Mouse (Mus musculus): ENCODE measurements around the gene Echs1. TPM values are rescaled to one million over a fixed set of nuclear protein-coding genes. Genes with fewer than 3 reads are reported as not detected.

The Echs1 gene
- polyA plus RNA-seq, 1 experiment from 2014 or later = 133 TPM

- Histone ChIP-seq H3K9me3 (ENCODE audit: low read length) (no peaks in the 10 kb centered on the region), H3K4me3 (ENCODE audit: low read depth, low read length) (no peak overlapping the region), H3K36me3 (ENCODE audit: insufficient read depth, low read length) (no peaks in the 10 kb centered on the region), H3K27ac (ENCODE audit: low read length) (no peak overlapping the region), H3K4me1 (ENCODE audit: insufficient read depth, low read depth, low read length) (no peaks in the 10 kb centered on the region), H3K27me3 (replicated peaks; ENCODE audit: insufficient read depth, low read length) (0 out of 2 replicates have a peak, but pooled peaks cover 21% of the 10 kb centered on the region), H3K9ac (replicated peaks; ENCODE audit: low read depth) (no peak overlapping the region), H3K4me2 (replicated peaks; ENCODE audit: low read depth, low read length) (no peak overlapping the region)
- TF ChIP-seq EP300 (IDR thresholded peaks at IDR 0.05) (no peak), CTCF (IDR thresholded peaks at IDR 0.05) (no peak)
- DNase-seq (ENCODE audit: low spot score) (no peak), ATAC-seq (no peak)
- 62% methylated on average over 6 of the region's 6 CpGs for WGBS
Observed at GRCm38 (mm10) chr7:140077698-140078097, 38.6 kb downstream of the Echs1 start.

GRCm38 (mm10) chr7:140070042-140070711 lies 46.1 kb downstream of the Echs1 start:
- peak; percentile 38 for DNase-seq (ENCODE audit: low spot score)
- Histone ChIP-seq H3K9ac (replicated peaks; ENCODE audit: low read depth) (0 out of 2 replicates have a peak overlapping the region, but pooled peaks have one; percentile 19), H3K36me3 (ENCODE audit: insufficient read depth, low read length) (no peaks in the 10 kb centered on the region), H3K4me3 (ENCODE audit: low read depth, low read length) (peak overlapping the region; percentile 19), H3K27ac (ENCODE audit: low read length) (no peak overlapping the region), H3K4me1 (ENCODE audit: insufficient read depth, low read depth, low read length) (no peaks in the 10 kb centered on the region), H3K27me3 (replicated peaks; ENCODE audit: insufficient read depth, low read length) (no peaks in the 10 kb centered on the region; the same call in 1 of the 2 replicates), H3K9me3 (ENCODE audit: low read length) (no peaks in the 10 kb centered on the region), H3K4me2 (replicated peaks; ENCODE audit: low read depth, low read length) (peak overlapping the region; percentile 50)
- ATAC-seq = peak; percentile 62
- TF ChIP-seq CTCF (IDR thresholded peaks at IDR 0.05) (no peak), EP300 (IDR thresholded peaks at IDR 0.05) (no peak)
- 37% methylated on average over 38 of the region's 39 CpGs for WGBS

DNA sequence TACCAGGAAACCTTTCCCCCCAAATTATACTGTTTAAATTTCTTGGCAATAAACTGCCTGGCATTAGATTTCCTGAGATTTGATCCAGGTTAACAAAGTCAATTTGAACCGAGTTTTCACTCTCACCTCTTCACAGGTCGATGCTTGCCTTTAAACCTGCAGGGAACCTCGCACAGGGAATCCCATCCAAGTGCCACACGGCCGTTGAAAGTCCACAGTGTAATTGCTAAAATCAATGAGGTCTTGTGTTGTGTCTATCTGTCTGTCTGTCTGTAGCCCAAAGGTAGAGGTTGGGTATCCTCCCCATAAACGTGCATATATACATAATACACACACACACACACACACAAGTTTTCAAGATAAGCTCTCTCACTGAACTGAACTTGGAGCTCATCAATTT lies 48.9 kb downstream of the Echs1 start:
- 51% methylated on average over 6 of the region's 6 CpGs for WGBS
- peaks cover 11% of the 10 kb centered on the region for H3K27me3 ChIP-seq (replicated peaks; ENCODE audit: insufficient read depth, low read length)

GRCm38 (mm10) chr7:140063092-140063491 lies 53.2 kb downstream of the Echs1 start:
- H3K27me3 ChIP-seq (replicated peaks; ENCODE audit: insufficient read depth, low read length) = peaks cover 50% of the 10 kb centered on the region
- no peak for TF ChIP-seq EP300 (IDR thresholded peaks at IDR 0.05)
- TF ChIP-seq CTCF (IDR thresholded peaks at IDR 0.05) = peak; percentile 84
- DNase-seq (ENCODE audit: low spot score) (peak; percentile 70), ATAC-seq (no peak)
- no peak overlapping the region for H3K4me3 ChIP-seq (ENCODE audit: low read depth, low read length)
- H3K36me3 ChIP-seq (ENCODE audit: insufficient read depth, low read length) = no peaks in the 10 kb centered on the region
- H3K9me3 ChIP-seq (ENCODE audit: low read length) = no peaks in the 10 kb centered on the region
- WGBS = 19% methylated on average over 7 of the region's 7 CpGs
- no peak overlapping the region for H3K27ac ChIP-seq (ENCODE audit: low read length)
- H3K4me2 ChIP-seq (replicated peaks; ENCODE audit: low read depth, low read length) = no peak overlapping the region
- H3K4me1 ChIP-seq (ENCODE audit: insufficient read depth, low read depth, low read length) = 0 out of 2 replicates have a peak, but pooled peaks cover 6% of the 10 kb centered on the region
- no peak overlapping the region for H3K9ac ChIP-seq (replicated peaks; ENCODE audit: low read depth)

More for the DNA sequence above, 48.9 kb downstream of the Echs1 start:
- Histone ChIP-seq H3K9me3 (ENCODE audit: low read length) (no peaks in the 10 kb centered on the region), H3K4me2 (replicated peaks; ENCODE audit: low read depth, low read length) (no peak overlapping the region), H3K4me1 (ENCODE audit: insufficient read depth, low read depth, low read length) (no peaks in the 10 kb centered on the region), H3K36me3 (ENCODE audit: insufficient read depth, low read length) (no peaks in the 10 kb centered on the region), H3K9ac (replicated peaks; ENCODE audit: low read depth) (no peak overlapping the region), H3K27ac (ENCODE audit: low read length) (no peak overlapping the region), H3K4me3 (ENCODE audit: low read depth, low read length) (no peak overlapping the region)
- ATAC-seq (no peak), DNase-seq (ENCODE audit: low spot score) (no peak)
- TF ChIP-seq CTCF (IDR thresholded peaks at IDR 0.05) = no peak
- no peak for TF ChIP-seq EP300 (IDR thresholded peaks at IDR 0.05)

- WGBS = 20% methylated on average over 11 of the region's 11 CpGs
- no peak overlapping the region for H3K4me2 ChIP-seq (replicated peaks; ENCODE audit: low read depth, low read length)
- H3K4me1 ChIP-seq (ENCODE audit: insufficient read depth, low read depth, low read length) = 0 out of 2 replicates have a peak, but pooled peaks cover 8% of the 10 kb centered on the region
- DNase-seq (ENCODE audit: low spot score) = peak; percentile 27
- no peak overlapping the region for H3K27ac ChIP-seq (ENCODE audit: low read length)
- no peaks in the 10 kb centered on the region for H3K9me3 ChIP-seq (ENCODE audit: low read length)
- H3K36me3 ChIP-seq (ENCODE audit: insufficient read depth, low read length) = no peaks in the 10 kb centered on the region
- no peak overlapping the region for H3K4me3 ChIP-seq (ENCODE audit: low read depth, low read length)
- ATAC-seq = 0 out of 2 replicates have a peak, but pooled peaks have one; percentile 39
- no peak overlapping the region for H3K9ac ChIP-seq (replicated peaks; ENCODE audit: low read depth)
- TF ChIP-seq EP300 (IDR thresholded peaks at IDR 0.05) (no peak), CTCF (IDR thresholded peaks at IDR 0.05) (peak; percentile 56)
- peaks cover 56% of the 10 kb centered on the region for H3K27me3 ChIP-seq (replicated peaks; ENCODE audit: insufficient read depth, low read length)
Observed at GRCm38 (mm10) chr7:140062307-140062706, 54.0 kb downstream of the Echs1 start.

DNA sequence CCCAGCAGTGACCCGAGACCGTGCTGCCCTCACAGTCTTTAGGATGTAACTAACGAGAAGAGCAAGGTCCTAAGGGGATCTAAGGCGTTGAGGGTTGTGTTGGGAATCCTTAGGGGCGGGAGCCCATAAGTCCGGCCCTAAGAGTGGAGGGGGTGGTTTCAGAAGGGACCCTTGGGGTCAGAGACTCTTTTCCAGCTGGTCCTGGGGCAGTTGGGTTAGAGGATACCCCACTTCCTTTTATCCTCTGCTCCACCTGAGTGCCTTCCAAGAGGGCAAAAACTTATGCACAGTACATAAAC lies 54.5 kb downstream of the Echs1 start:
- ATAC-seq (no peak), DNase-seq (ENCODE audit: low spot score) (no peak)
- Histone ChIP-seq H3K4me2 (replicated peaks; ENCODE audit: low read depth, low read length) (peak overlapping the region; percentile 45; the same call in 1 of the 2 replicates), H3K27ac (ENCODE audit: low read length) (no peak overlapping the region), H3K4me1 (ENCODE audit: insufficient read depth, low read depth, low read length) (0 out of 2 replicates have a peak, but pooled peaks cover 8% of the 10 kb centered on the region), H3K4me3 (ENCODE audit: low read depth, low read length) (peak overlapping the region; percentile 25; the same call in 1 of the 2 replicates), H3K9ac (replicated peaks; ENCODE audit: low read depth) (no peak overlapping the region), H3K9me3 (ENCODE audit: low read length) (no peaks in the 10 kb centered on the region), H3K27me3 (replicated peaks; ENCODE audit: insufficient read depth, low read length) (peaks cover 61% of the 10 kb centered on the region), H3K36me3 (ENCODE audit: insufficient read depth, low read length) (no peaks in the 10 kb centered on the region)
- WGBS = 5% methylated on average over 6 of the region's 6 CpGs
- TF ChIP-seq EP300 (IDR thresholded peaks at IDR 0.05) (no peak), CTCF (IDR thresholded peaks at IDR 0.05) (no peak)

Measured in lung, postnatal 0 days (tissue).